Mouse (Mus musculus): ENCODE measurements around the gene Pecam1.

- TF ChIP-seq GATA1 (IDR thresholded peaks at IDR 0.05; ENCODE audit: borderline replicate concordance, low read length) (no peak), FLI1 (IDR thresholded peaks at IDR 0.05; ENCODE audit: low read length) (no peak)
Observed at GRCm38 (mm10) chr11:106665328-106665727, 85.1 kb downstream of the Pecam1 start.

Measured in megakaryocyte, embryonic 14.5 days (primary cell).